Mouse (Mus musculus) thymus, postnatal 14 days (tissue): ENCODE measurements around the gene Cops8.

Source experiments
- DNase-seq: peaks from one replicate; pipeline ENCODE4 v3.0.0; 2021

Gene Cops8

DNA sequence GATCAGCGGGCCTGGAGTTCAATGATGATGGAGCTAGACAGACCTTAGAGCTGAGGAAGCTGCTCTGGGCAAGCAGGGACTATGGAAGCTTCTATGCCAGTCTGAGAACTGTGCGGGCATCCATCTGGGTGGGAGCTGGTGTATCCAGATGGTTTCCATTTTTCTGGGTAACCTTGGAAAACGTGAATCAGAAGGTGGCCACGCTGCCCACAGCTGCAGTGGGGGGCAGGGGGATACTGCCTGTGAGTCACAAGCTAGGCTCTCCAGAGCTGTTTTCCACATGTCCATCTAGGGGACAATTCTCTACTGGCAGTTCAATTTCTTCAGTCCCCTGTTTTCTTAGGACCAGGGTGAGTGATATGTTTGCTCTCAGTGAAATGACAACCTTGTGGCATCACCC is 49.8 kb downstream of the Cops8 start:
- DNase-seq: no peak

DNA sequence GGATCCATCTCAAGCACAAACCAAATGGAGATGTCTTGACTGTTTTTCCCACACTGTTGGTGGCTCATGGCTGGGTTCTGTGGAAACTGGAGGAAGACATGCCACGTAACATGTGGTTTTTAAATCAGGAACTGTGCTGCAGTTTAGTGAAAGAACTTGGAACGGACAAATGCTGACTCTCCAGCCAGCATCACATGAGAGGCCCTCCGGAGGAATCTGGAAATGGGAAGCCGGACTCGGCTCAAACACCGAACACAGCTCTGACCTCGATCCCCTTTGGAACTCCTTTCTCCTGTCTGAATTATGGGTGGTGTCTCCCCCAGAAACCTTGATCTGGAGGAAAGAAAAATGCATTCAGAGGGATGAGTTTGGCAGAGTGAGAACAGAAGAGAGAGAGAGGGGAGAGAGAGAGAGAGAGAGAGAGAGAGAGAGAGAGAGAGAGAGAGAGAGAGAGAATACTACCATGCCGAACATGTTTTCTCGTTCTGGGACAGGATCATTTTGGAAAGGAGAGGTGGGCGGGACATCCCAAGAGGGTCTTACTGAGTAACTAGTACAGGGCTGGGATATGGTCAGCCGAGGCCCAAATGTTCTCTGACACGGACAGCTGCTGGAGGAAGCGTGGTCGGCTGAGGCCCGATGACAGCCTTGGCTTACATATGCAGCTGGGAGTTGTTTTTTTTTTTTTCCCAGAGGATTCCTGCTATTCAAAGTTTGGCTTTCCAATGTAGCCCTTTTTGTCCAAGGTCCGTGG is 53.9 kb downstream of the Cops8 start:
- DNase-seq: no peak

DNA sequence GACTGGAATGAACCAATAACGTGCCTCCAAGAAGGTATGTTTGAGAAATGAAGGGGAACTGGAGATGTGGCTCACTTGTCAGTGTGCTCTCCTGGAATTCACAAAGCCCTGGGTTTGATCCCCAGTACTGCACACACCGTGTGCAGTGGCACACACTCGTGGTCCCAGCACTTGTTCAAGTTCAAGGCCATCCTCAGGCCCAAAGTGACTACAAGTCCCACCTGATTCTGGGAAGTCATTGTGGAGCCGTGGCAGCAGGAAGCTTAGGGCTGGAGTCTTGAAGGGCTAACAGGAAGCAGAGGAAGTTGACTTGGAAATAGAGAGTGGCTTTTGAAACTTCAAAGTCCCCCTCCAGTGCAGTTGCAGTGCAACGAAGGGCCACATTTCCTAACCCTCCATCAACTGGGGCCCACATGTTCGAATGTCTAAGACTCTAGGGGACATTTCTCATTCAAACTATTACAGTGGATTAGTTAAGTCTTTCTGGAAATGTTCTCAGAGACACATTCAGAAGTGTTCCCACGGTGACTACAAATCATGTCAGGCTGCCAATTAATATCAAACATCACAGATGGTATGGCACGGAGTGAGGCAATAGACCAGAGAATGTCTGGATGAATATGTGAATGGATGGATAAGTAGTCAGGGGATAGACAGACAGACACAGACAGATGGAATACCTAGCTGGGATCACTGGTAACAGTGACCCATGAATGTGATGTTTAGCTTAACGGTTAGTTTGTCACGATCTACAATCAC is 54.7 kb downstream of the Cops8 start:
- DNase-seq: no peak

DNA sequence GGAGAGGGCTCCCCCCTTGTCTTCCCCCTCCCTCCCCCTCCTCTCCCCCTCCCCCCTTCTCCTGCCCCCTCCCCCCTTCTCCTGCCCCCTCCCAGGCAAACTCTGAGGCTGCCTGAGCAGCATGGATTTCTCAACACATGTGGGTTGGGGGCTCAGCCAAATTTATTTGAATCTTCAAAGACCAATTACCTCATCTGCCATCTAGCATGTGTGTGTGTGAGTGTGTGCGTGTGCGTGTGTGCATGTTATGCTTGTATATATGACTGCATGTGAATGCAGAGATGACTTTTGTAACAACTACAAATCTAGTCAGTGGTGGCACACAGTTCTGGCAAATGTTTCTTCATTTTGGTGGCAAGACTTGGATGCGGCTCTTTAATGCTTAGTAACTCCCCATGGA is 55.8 kb downstream of the Cops8 start:
- no peak for DNase-seq

DNA sequence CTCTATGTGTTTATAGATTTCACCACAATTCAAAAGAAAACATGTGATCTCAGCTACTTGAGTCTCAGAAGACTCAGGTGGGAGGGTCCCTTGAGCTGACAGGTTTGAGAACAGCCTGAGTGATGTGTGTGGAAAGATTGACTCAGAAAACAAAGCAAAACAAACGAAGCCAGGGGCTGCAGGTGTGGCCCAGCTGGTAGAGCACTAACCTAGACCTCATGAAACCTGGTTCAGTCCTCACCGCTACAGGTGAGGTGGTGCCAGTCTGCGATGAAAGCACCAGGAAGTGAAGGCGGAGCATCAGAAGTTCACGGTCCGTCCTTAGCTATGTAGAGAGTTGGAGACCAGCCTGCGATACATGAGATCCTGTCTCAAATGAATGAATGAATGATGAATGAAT is 57.4 kb downstream of the Cops8 start:
- DNase-seq: no peak

DNA sequence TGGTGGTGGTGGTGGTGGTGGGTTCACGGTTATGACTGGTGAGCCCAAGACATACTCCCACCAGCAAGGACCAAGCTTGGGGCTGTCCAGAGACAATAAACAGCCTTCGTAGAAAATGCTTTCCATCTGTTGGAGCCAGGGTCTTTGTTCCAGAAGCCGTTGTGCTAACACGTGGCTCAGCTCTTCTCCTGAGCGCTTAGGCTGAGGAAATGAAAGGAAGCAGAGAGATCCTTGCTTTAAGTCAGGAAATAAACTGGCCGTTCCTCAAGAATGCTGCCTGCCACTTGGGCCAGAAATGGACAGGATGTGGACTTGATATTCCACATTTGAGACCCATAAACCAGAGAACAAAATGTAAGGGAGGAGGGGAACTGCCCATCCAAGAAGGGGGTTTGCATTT is 59.7 kb downstream of the Cops8 start:
- DNase-seq: no peak
